In genomic region chr13:58197981-58198640, GRCm38 (mm10) we compare ENCODE assay signal across 23 mouse cellular contexts. TPM values are rescaled to one million over a fixed set of nuclear protein-coding genes. Genes with fewer than 3 reads are reported as not detected.
DNase-seq lines count a peak whose midpoint lies in the region; ATAC-seq and TF ChIP-seq lines count a peak whose summit lies in the region.
"Had no signal": no experiment of that assay in that cellular context is flagged by ENCODE, and none has a peak within 500 bp of the region (broad histone marks: within the 10 kb centered on the region; RNA-seq: fewer than 3 reads in every experiment).

No protein-coding gene starts in this region.

- H3K79me2 ChIP-seq in liver, adult 2 months (ENCODE audit: control insufficient read depth, insufficient read depth, low read length) = peaks cover 39% of the 10 kb centered on the region

- ATAC-seq in liver, embryonic 12.5 days = no peak
- ATAC-seq in neutrophil, adult 5-6 weeks (ENCODE audit: extremely low read depth, insufficient number of reproducible peaks, low FRiP score, poor library complexity, severe bottlenecking) = peak; percentile 76
- ATAC-seq: forebrain, embryonic 16.5 days; intestine, postnatal 0 days; Patski had no signal

- no peak overlapping the region for H3K9ac ChIP-seq in liver, adult 2 months (ENCODE audit: low read depth, low read length)
- H3K9ac ChIP-seq in liver, embryonic 12.5 days = no peak overlapping the region
- H3K9ac ChIP-seq: hindbrain, embryonic 14.5 days; liver, embryonic 15.5 days; lung, embryonic 15.5 days; neural tube, embryonic 12.5 days had no signal

- no peak for TF ChIP-seq POLR2A in liver, adult 2 months (IDR thresholded peaks at IDR 0.05; ENCODE audit: extremely low read depth, insufficient read depth, low read length)
- TF ChIP-seq POLR2A in thymus, adult 2 months (IDR thresholded peaks at IDR 0.05; ENCODE audit: control insufficient read depth, extremely low read depth, insufficient read depth, low read length, poor library complexity) = no peak

- H3K4me3 ChIP-seq in liver, adult 2 months (ENCODE audit: insufficient read depth, low read depth, low read length) = no peak overlapping the region
- H3K4me3 ChIP-seq in liver, embryonic 12.5 days = no peak overlapping the region
- H3K4me3 ChIP-seq in thymus, adult 2 months (ENCODE audit: control insufficient read depth, insufficient read depth, low read length) = no peak overlapping the region
- H3K4me3 ChIP-seq: erythroblast, embryonic 14.5 days; heart, embryonic 10.5 days; liver, embryonic 15.5 days; lung, embryonic 15.5 days; midbrain, embryonic 10.5 days; myocyte; neural tube, embryonic 12.5 days had no signal

- H3K27me3 ChIP-seq in liver, adult 2 months (ENCODE audit: control insufficient read depth, insufficient read depth, low read length) = no peaks in the 10 kb centered on the region
- no peaks in the 10 kb centered on the region for H3K27me3 ChIP-seq in liver, embryonic 12.5 days (replicated peaks)
- H3K27me3 ChIP-seq in thymus, adult 2 months (ENCODE audit: control insufficient read depth, insufficient read depth, low read length) = no peaks in the 10 kb centered on the region
- H3K27me3 ChIP-seq: liver, embryonic 15.5 days; lung, embryonic 15.5 days; neural tube, embryonic 12.5 days; Patski had no signal

- peaks cover 13% of the 10 kb centered on the region; the same call in 1 of the 2 replicates for H3K36me3 ChIP-seq in liver, adult 2 months (ENCODE audit: control insufficient read depth, insufficient read depth, low read length)
- H3K36me3 ChIP-seq in liver, embryonic 12.5 days = peaks cover 46% of the 10 kb centered on the region
- peaks cover 19% of the 10 kb centered on the region for H3K36me3 ChIP-seq in thymus, adult 2 months (ENCODE audit: control insufficient read depth, insufficient read depth, low read length)

- H3K4me1 ChIP-seq in liver, adult 2 months (ENCODE audit: control insufficient read depth, insufficient read depth, low read length) = peaks cover 23% of the 10 kb centered on the region
- H3K4me1 ChIP-seq in liver, embryonic 12.5 days = peaks cover 8% of the 10 kb centered on the region
- H3K4me1 ChIP-seq in thymus, adult 2 months (replicated peaks; ENCODE audit: control insufficient read depth, insufficient read depth, low read length) = peaks cover 9% of the 10 kb centered on the region
- H3K4me1 ChIP-seq: lung, embryonic 15.5 days; midbrain, embryonic 10.5 days; neural tube, embryonic 12.5 days had no signal

- TF ChIP-seq CTCF in liver, adult 2 months (IDR thresholded peaks at IDR 0.05; ENCODE audit: low read depth, low read length) = no peak
- no peak for TF ChIP-seq CTCF in thymus, adult 2 months (IDR thresholded peaks at IDR 0.05; ENCODE audit: borderline replicate concordance, control insufficient read depth, extremely low read depth, insufficient read depth, low read length, poor library complexity)

- 56% methylated on average over 7 of the region's 7 CpGs for WGBS in liver, adult 2 months
- WGBS in liver, embryonic 12.5 days (ENCODE audit: insufficient replicate concordance) = 86% methylated on average over 7 of the region's 7 CpGs
- 44% methylated on average over 7 of the region's 7 CpGs for WGBS in thymus, adult 2 months

- H3K27ac ChIP-seq in liver, adult 2 months (replicated peaks; ENCODE audit: insufficient read depth, low read depth, low read length) = no peak overlapping the region
- no peak overlapping the region for H3K27ac ChIP-seq in liver, embryonic 12.5 days
- peak overlapping the region; percentile 81 for H3K27ac ChIP-seq in thymus, adult 2 months (ENCODE audit: control insufficient read depth, insufficient read depth, low read length)
- H3K27ac ChIP-seq: heart, embryonic 10.5 days; hindbrain, embryonic 14.5 days; liver, embryonic 15.5 days; lung, embryonic 15.5 days; midbrain, embryonic 10.5 days; neural tube, embryonic 12.5 days had no signal

- peak; percentile 72 for DNase-seq in liver, adult 2 months (ENCODE audit: extremely low read depth, low read depth, low spot score)
- no peak for DNase-seq in thymus, adult 2 months
- DNase-seq in thymus, adult 18-20 months = no peak
- DNase-seq in thymus, postnatal 25 days = peak; percentile 12
- no peak for DNase-seq in heart, postnatal 4 days
- DNase-seq: cerebellum, adult 11-12 months; cerebellum, adult 9-11 months; gastrocnemius, postnatal 14 days; kidney, postnatal 4 days; right cerebral cortex, postnatal 4 days had no signal

- no peaks in the 10 kb centered on the region for H3K9me3 ChIP-seq in liver, embryonic 12.5 days (replicated peaks)
- H3K9me3 ChIP-seq: heart, embryonic 10.5 days; liver, embryonic 15.5 days; lung, embryonic 15.5 days; midbrain, embryonic 10.5 days; neural tube, embryonic 12.5 days had no signal

- no peak overlapping the region for H3K4me2 ChIP-seq in liver, embryonic 12.5 days
- H3K4me2 ChIP-seq: hindbrain, embryonic 14.5 days; liver, embryonic 15.5 days; lung, embryonic 15.5 days; neural tube, embryonic 12.5 days had no signal

RNA-seq across cellular contexts. Expression of gene Ubqln1, which starts 17.3 kb away (rescaled TPM):
- 77.4 and 87.1 TPM in 2 replicates for total RNA-seq in liver, adult 2 months (2014; rRNA removed)
- polyA plus RNA-seq in liver, adult 2 months (2012; rRNA removed) = 119 and 146 TPM in 2 replicates
- 83.3 and 83.6 TPM in 2 replicates for polyA plus RNA-seq in liver, embryonic 12.5 days (2016; fragmentation: Nextera tagmentation; extraction: Ambion mirVana)
- 161 and 171 TPM in 2 replicates for polyA plus RNA-seq in thymus, adult 2 months (2012; rRNA removed)
- 61.6 and 62.0 TPM in 2 replicates for total RNA-seq in neutrophil, adult 5-6 weeks (2017)
- 10 to 100 TPM; 71.3 to 74.6 TPM for total RNA-seq in heart, postnatal 4 days (2021)

RNA-seq across cellular contexts. Expression of gene Idnk, which starts 40.7 kb away (rescaled TPM):
- total RNA-seq in liver, adult 2 months (2014; rRNA removed) = 34.0 and 34.5 TPM in 2 replicates
- polyA plus RNA-seq in liver, adult 2 months (2012; rRNA removed) = 26.9 and 27.3 TPM in 2 replicates
- 24.6 and 25.8 TPM in 2 replicates for polyA plus RNA-seq in liver, embryonic 12.5 days (2016; fragmentation: Nextera tagmentation; extraction: Ambion mirVana)
- polyA plus RNA-seq in thymus, adult 2 months (2012; rRNA removed) = 53.4 and 57.2 TPM in 2 replicates
- total RNA-seq in neutrophil, adult 5-6 weeks (2017) = 85.7 and 88.8 TPM in 2 replicates
- 10 to 100 TPM; 16.7 to 17.6 TPM for total RNA-seq in heart, postnatal 4 days (2021)

Comparison
In these comparisons a context has a peak if more than half of its experiments do, and no peak if none do; other contexts are left out.
1. DNase-seq: peak in liver, adult 2 months (single experiment) and thymus, postnatal 25 days (single experiment); none in thymus, adult 2 months (single experiment), thymus, adult 18-20 months (0 of 2) and heart, postnatal 4 days (single experiment).